Mouse (Mus musculus) MEL (cell line): ENCODE data around the gene Tmtc2. TPM values are rescaled to one million over a fixed set of nuclear protein-coding genes. Genes with fewer than 3 reads are reported as not detected.

Experiments
- DNase-seq: peaks from one replicate; pipeline ENCODE4 v3.0.0; 2011; ENCODE audit warnings: low read depth, low spot score
- H3K27ac ChIP-seq: 2 replicates; pipeline ENCODE4 v1.5.1; 2012; ENCODE audit warnings: low read depth, mild to moderate bottlenecking, control low read depth, low read length, moderate library complexity; ENCODE audit not compliant: control insufficient read depth
- H3K27me3 ChIP-seq, 2 experiments: fragments of 150-350 bp in 1 of 2; sonication (generic) in 1 of 2; 2 replicates each; pipeline ENCODE4 v1.6.1; 2012; ENCODE audit warnings: low read length in 2 of 2, mild to moderate bottlenecking in 2 of 2, improper control_type of control experiment in 1 of 2, moderate library complexity in 1 of 2; ENCODE audit not compliant: insufficient read depth in 2 of 2, control insufficient read depth in 1 of 2
- H3K36me3 ChIP-seq, 2 experiments: 2 replicates each; pipeline ENCODE4 v1.6.1; 2012 to 2014; ENCODE audit warnings: low read length in 2 of 2, improper control_type of control experiment in 1 of 2, inconsistent platforms in 1 of 2, mild to moderate bottlenecking in 1 of 2; ENCODE audit not compliant: insufficient read depth in 2 of 2, control insufficient read depth in 1 of 2
- H3K4me1 ChIP-seq, 2 experiments: fragments of 150-350 bp in 1 of 2; sonication (generic) in 1 of 2; 2 replicates each; pipeline ENCODE4 v1.6.1; 2012; ENCODE audit warnings: low read length in 2 of 2, improper control_type of control experiment in 1 of 2, mild to moderate bottlenecking in 1 of 2; ENCODE audit not compliant: insufficient read depth in 2 of 2, control insufficient read depth in 1 of 2
- H3K4me3 ChIP-seq, 2 experiments: fragments of 150-350 bp in 1 of 2; sonication (generic) in 1 of 2; 2 replicates each; pipeline ENCODE4 v1.5.1; 2012; ENCODE audit warnings: low read depth in 2 of 2, low read length in 2 of 2, mild to moderate bottlenecking in 2 of 2, moderate library complexity in 2 of 2, control low read depth in 1 of 2, improper control_type of control experiment in 1 of 2; ENCODE audit not compliant: control insufficient read depth in 1 of 2, insufficient read depth in 1 of 2
- H3K79me2 ChIP-seq: 2 replicates; pipeline ENCODE4 v1.6.1; 2012; ENCODE audit warnings: mild to moderate bottlenecking, low read length, moderate library complexity; ENCODE audit not compliant: control insufficient read depth, poor library complexity, insufficient read depth
- H3K9ac ChIP-seq: 2 replicates; pipeline ENCODE4 v1.6.1; 2012; ENCODE audit warnings: low read depth, mild to moderate bottlenecking, control low read depth, low read length, moderate library complexity; ENCODE audit not compliant: control insufficient read depth, poor library complexity, severe bottlenecking
- H3K9me3 ChIP-seq: fragments of 150-350 bp; sonication (generic); replicated peaks from 2 replicates; pipeline ENCODE4 v1.6.1; 2012; ENCODE audit warnings: mild to moderate bottlenecking, low read length, improper control_type of control experiment, moderate library complexity; ENCODE audit not compliant: insufficient read depth
- BHLHE40 ChIP-seq: IDR thresholded peaks from 2 replicates; pipeline ENCODE4 v1.6.1; 2012; ENCODE audit warnings: low read depth, mild to moderate bottlenecking, inconsistent platforms, low read length, improper control_type of control experiment, borderline replicate concordance
- CHD1 ChIP-seq: IDR thresholded peaks from 2 replicates; pipeline ENCODE4 v1.6.1; 2012; ENCODE audit warnings: low read depth, mild to moderate bottlenecking, inconsistent platforms, low read length, improper control_type of control experiment
- CHD2 ChIP-seq: IDR thresholded peaks from 2 replicates; pipeline ENCODE4 v1.6.1; 2011; ENCODE audit warnings: low read length, improper control_type of control experiment
- GABPA ChIP-seq: IDR thresholded peaks from 2 replicates; pipeline ENCODE4 v1.6.1; 2012; ENCODE audit warnings: low read depth, mild to moderate bottlenecking, inconsistent platforms, low read length, improper control_type of control experiment, moderate library complexity
- GATA1 ChIP-seq: IDR thresholded peaks from 2 replicates; pipeline ENCODE4 v1.6.1; 2011; ENCODE audit warnings: low read depth, low read length, improper control_type of control experiment
- JUND ChIP-seq: IDR thresholded peaks from 2 replicates; pipeline ENCODE4 v1.6.1; 2011; ENCODE audit warnings: low read depth, mild to moderate bottlenecking, improper control_type of control experiment, low read length
- MAX ChIP-seq: IDR thresholded peaks from 2 replicates; pipeline ENCODE4 v1.6.1; 2011; ENCODE audit warnings: low read length, improper control_type of control experiment
- MAZ ChIP-seq: IDR thresholded peaks from 2 replicates; pipeline ENCODE4 v1.6.1; 2012; ENCODE audit warnings: low read depth, mild to moderate bottlenecking, inconsistent platforms, low read length, improper control_type of control experiment
- MXI1 ChIP-seq: IDR thresholded peaks from 2 replicates; pipeline ENCODE4 v1.6.1; 2011; ENCODE audit warnings: mild to moderate bottlenecking, low read depth, low read length, improper control_type of control experiment
- MYB ChIP-seq: IDR thresholded peaks from 2 replicates; pipeline ENCODE4 v1.6.1; 2011; ENCODE audit warnings: mild to moderate bottlenecking, low read depth, low read length, improper control_type of control experiment
- MYC ChIP-seq: IDR thresholded peaks from 2 replicates; pipeline ENCODE4 v1.6.1; 2011; ENCODE audit warnings: low read depth, mild to moderate bottlenecking, low read length, improper control_type of control experiment, moderate library complexity
- POLR2A ChIP-seq, 2 experiments: IDR thresholded peaks; 2 replicates each; pipeline ENCODE4 v1.6.1; 2011 to 2012; ENCODE audit warnings: low read length in 2 of 2, mild to moderate bottlenecking in 2 of 2, control low read depth in 1 of 2, improper control_type of control experiment in 1 of 2, low read depth in 1 of 2, moderate library complexity in 1 of 2; ENCODE audit not compliant: control insufficient read depth in 1 of 2, insufficient read depth in 1 of 2, poor library complexity in 1 of 2
- POLR2AphosphoS2 ChIP-seq: IDR thresholded peaks from 2 replicates; pipeline ENCODE4 v1.6.1; 2011; ENCODE audit warnings: low read length, improper control_type of control experiment
- SMC3 ChIP-seq: IDR thresholded peaks from 2 replicates; pipeline ENCODE4 v1.6.1; 2011; ENCODE audit warnings: low read depth, low read length, improper control_type of control experiment
- TAL1 ChIP-seq: IDR thresholded peaks from 2 replicates; pipeline ENCODE4 v1.6.1; 2012; ENCODE audit warnings: mild to moderate bottlenecking, inconsistent platforms, low read length, moderate library complexity, mixed read lengths
- TCF12 ChIP-seq: IDR thresholded peaks from 2 replicates; pipeline ENCODE4 v1.6.1; 2014; ENCODE audit warnings: low read depth, mild to moderate bottlenecking, inconsistent platforms, low read length, improper control_type of control experiment, moderate library complexity
- UBTF ChIP-seq: IDR thresholded peaks from 2 replicates; pipeline ENCODE4 v1.6.1; 2012; ENCODE audit warnings: low read depth, mild to moderate bottlenecking, inconsistent platforms, low read length, improper control_type of control experiment, moderate library complexity, borderline replicate concordance; ENCODE audit not compliant: insufficient read depth
- USF2 ChIP-seq, 2 experiments: IDR thresholded peaks; 2 replicates each; pipeline ENCODE4 v1.6.1; 2011 to 2012; ENCODE audit warnings: improper control_type of control experiment in 2 of 2, low read length in 2 of 2, borderline replicate concordance in 1 of 2, inconsistent platforms in 1 of 2, low read depth in 1 of 2, mild to moderate bottlenecking in 1 of 2; ENCODE audit not compliant: insufficient read depth in 1 of 2
- ZC3H11A ChIP-seq: IDR thresholded peaks from 2 replicates; pipeline ENCODE4 v1.6.1; 2012; ENCODE audit warnings: low read depth, mild to moderate bottlenecking, inconsistent platforms, low read length, improper control_type of control experiment
- ZKSCAN1 ChIP-seq: IDR thresholded peaks from 2 replicates; pipeline ENCODE4 v1.6.1; 2012; ENCODE audit warnings: low read depth, mild to moderate bottlenecking, inconsistent platforms, low read length, improper control_type of control experiment, moderate library complexity
- ZNF384 ChIP-seq: IDR thresholded peaks from 2 replicates; pipeline ENCODE4 v1.6.1; 2012; ENCODE audit warnings: low read depth, mild to moderate bottlenecking, inconsistent platforms, low read length, improper control_type of control experiment
- polyA plus RNA-seq, 2 experiments: library from polyadenylated mRNA; stranded (reverse) in 1 of 2; unstranded in 1 of 2; fragments of >175 nt in 1 of 2; fragments of >200 nt in 1 of 2; gene quantifications; 2 replicates each; pipeline versions ENCODE4 v1.2.1 to v1.2.4; 2012; ENCODE audit warnings: low replicate concordance in 2 of 2, low read depth in 1 of 2; ENCODE audit not compliant: insufficient read length in 2 of 2, insufficient read depth in 1 of 2, missing spikeins in 1 of 2
- total RNA-seq: library from RNA; depleted of rRNA; stranded (reverse); fragments of 300-350 nt; gene quantifications from 2 replicates; pipeline ENCODE4 v1.2.3, GENCODE M21; 2012

The Tmtc2 gene
- total and polyA plus RNA-seq, 3 experiments: not detected

- Histone ChIP-seq H3K4me1 (no peaks in the 10 kb centered on the region), H3K79me2 (no peaks in the 10 kb centered on the region), H3K27me3 (no peaks in the 10 kb centered on the region), H3K4me3 (no peak overlapping the region), H3K36me3 (no peaks in the 10 kb centered on the region), H3K27ac (no peak overlapping the region), H3K9ac (no peak overlapping the region), H3K9me3 (no peaks in the 10 kb centered on the region)
- TF ChIP-seq USF2 (IDR thresholded peaks at IDR 0.05; ENCODE audit: borderline replicate concordance in 1 of 2, insufficient read depth in 1 of 2, low read depth in 1 of 2, low read length in 2 of 2) (no peak), MYB (no peak), POLR2A (IDR thresholded peaks at IDR 0.05; ENCODE audit: control insufficient read depth in 1 of 2, insufficient read depth in 1 of 2, low read depth in 1 of 2, low read length in 2 of 2, poor library complexity in 1 of 2) (no peak), SMC3 (no peak), CHD2 (no peak), GATA1 (no peak), POLR2AphosphoS2 (no peak), CHD1 (no peak), ZC3H11A (no peak), MXI1 (no peak)
- DNase-seq: no peak
Observed at GRCm38 (mm10) chr10:105486977-105487376, 87.3 kb downstream of the Tmtc2 start.

DNA sequence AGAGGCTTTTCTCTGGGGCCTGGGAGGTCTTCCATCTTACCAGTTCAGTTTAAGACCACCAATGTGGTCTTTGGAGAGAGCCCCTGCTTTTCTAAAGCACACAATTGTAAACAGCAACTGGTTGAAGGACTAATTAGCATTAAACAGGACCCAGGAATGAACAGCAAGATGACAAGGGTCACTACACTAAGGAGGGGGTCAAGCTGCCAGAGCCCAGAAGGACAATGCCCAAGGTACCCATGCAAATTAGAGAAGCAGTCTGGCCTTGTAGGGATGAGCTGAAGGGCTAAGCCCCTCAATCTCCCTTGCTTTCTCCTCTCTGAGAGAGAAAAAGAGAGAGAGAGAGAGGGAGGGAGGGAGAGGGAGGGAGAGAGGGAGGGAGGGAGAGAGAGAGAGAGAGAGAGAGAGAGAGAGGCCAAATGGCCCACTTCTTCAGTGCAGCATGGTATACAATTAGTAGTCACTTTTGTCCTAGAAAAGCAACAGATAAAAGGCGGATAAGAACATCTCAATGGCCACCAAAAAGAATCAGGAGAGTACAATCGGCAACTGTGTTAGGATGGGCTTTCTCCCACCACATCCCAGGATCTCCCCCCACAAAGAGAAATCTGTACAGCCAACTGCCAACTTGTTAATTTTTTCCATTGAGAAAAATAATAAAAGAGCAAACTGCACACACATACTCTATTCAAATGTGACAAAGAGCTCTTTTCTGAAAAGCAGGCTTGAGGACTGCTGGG is 89.7 kb downstream of the Tmtc2 start:
- H3K36me3 ChIP-seq: no peaks in the 10 kb centered on the region
- H3K79me2 ChIP-seq: no peaks in the 10 kb centered on the region
- DNase-seq: no peak
- no peak overlapping the region for H3K9ac ChIP-seq
- no peak overlapping the region for H3K4me3 ChIP-seq
- H3K27me3 ChIP-seq: no peaks in the 10 kb centered on the region
- TF ChIP-seq MAZ (no peak), TCF12 (no peak), TAL1 (no peak), GABPA (no peak), CHD1 (no peak), BHLHE40 (no peak), JUND (no peak), MAX (no peak), ZNF384 (no peak), MYC (no peak), ZKSCAN1 (no peak), UBTF (no peak), ZC3H11A (no peak), USF2 (IDR thresholded peaks at IDR 0.05; ENCODE audit: borderline replicate concordance in 1 of 2, insufficient read depth in 1 of 2, low read depth in 1 of 2, low read length in 2 of 2) (no peak)
- no peaks in the 10 kb centered on the region for H3K9me3 ChIP-seq
- H3K4me1 ChIP-seq: no peaks in the 10 kb centered on the region
- H3K27ac ChIP-seq: no peak overlapping the region
